Comparison of ENCODE assay signal across 10 mouse cellular contexts in the genomic region with DNA sequence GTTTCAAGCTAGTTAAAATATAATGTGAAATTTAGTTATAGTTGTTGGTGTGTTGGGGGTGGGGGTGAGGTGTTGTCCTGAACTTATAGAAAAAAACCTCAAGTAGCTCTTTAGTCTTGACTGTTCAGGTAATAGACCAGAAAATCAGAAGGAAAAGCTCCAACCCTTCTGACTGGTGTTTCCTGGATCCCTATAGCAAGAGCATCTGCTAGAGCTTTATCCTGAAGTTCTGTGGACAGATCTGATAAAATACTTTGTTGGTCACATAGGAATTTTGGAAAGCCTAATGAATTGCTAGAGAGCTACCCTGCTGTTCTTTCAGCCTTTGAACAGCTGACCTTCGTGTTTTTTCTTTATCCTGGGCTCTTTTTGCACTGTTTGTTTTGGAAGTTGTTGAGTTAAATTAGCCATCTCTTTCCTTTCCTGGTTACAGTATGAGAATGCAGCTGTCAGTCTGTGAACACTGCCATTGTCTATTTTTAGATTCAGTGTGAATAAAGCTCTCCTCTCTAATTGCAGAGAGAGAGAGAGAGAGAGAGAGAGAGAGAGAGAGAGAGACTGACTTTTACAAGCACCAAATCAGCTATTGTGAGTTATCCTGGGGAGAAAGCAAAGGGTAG. TPM values are rescaled to one million over a fixed set of nuclear protein-coding genes. Genes with fewer than 3 reads are reported as not detected.
A peak's percentile ranks its signal among the peaks of the same experiment; 100 is the strongest.
DNase-seq lines count a peak whose midpoint lies in the region; ATAC-seq and TF ChIP-seq lines count a peak whose summit lies in the region.
"Had no signal": no experiment of that assay in that cellular context is flagged by ENCODE, and none has a peak within 500 bp of the region (broad histone marks: within the 10 kb centered on the region; RNA-seq: fewer than 3 reads in every experiment).

No protein-coding gene starts in this region.

- no peaks in the 10 kb centered on the region for H3K27me3 ChIP-seq in kidney, postnatal 0 days (ENCODE audit: insufficient read depth, low read length)
- no peaks in the 10 kb centered on the region for H3K27me3 ChIP-seq in heart, embryonic 13.5 days (replicated peaks)
- no peaks in the 10 kb centered on the region for H3K27me3 ChIP-seq in midbrain, postnatal 0 days (ENCODE audit: insufficient read depth, low read length)
- H3K27me3 ChIP-seq: megakaryocyte, embryonic 14.5 days had no signal

- H3K27ac ChIP-seq in kidney, postnatal 0 days, result no peak overlapping the region
- peak overlapping the region; percentile 59 for H3K27ac ChIP-seq in cortical plate, adult 2 months (ENCODE audit: insufficient read depth, low read length)
- H3K27ac ChIP-seq in heart, embryonic 13.5 days (replicated peaks), result peak overlapping the region; percentile 89
- peak overlapping the region; percentile 57; the same call in 1 of the 2 replicates for H3K27ac ChIP-seq in midbrain, postnatal 0 days (ENCODE audit: low read depth, low read length)

- no peaks in the 10 kb centered on the region for H3K36me3 ChIP-seq in kidney, postnatal 0 days (ENCODE audit: insufficient read depth, low read length)
- peaks cover 6% of the 10 kb centered on the region; the same call in 1 of the 2 replicates for H3K36me3 ChIP-seq in heart, embryonic 13.5 days
- H3K36me3 ChIP-seq in midbrain, postnatal 0 days (ENCODE audit: insufficient read depth, low read length), result no peaks in the 10 kb centered on the region

- no peak overlapping the region for H3K4me3 ChIP-seq in kidney, postnatal 0 days (replicated peaks; ENCODE audit: low read depth, low read length)
- H3K4me3 ChIP-seq in cortical plate, adult 2 months (ENCODE audit: insufficient read depth, low read length), result no peak overlapping the region
- no peak overlapping the region for H3K4me3 ChIP-seq in heart, embryonic 13.5 days
- H3K4me3 ChIP-seq in midbrain, postnatal 0 days (ENCODE audit: low read depth, low read length), result no peak overlapping the region

- WGBS in kidney, postnatal 0 days, result 17% methylated on average over 1 of the region's 1 CpGs
- 3% methylated on average over 1 of the region's 1 CpGs for WGBS in heart, embryonic 13.5 days
- 2% methylated on average over 1 of the region's 1 CpGs for WGBS in midbrain, postnatal 0 days

- H3K4me2 ChIP-seq in kidney, postnatal 0 days (ENCODE audit: low read length), result no peak overlapping the region
- peak overlapping the region; percentile 55 for H3K4me2 ChIP-seq in heart, embryonic 13.5 days
- H3K4me2 ChIP-seq in midbrain, postnatal 0 days (ENCODE audit: low read depth, low read length, poor library complexity, severe bottlenecking), result no peak overlapping the region

- H3K9ac ChIP-seq in kidney, postnatal 0 days (ENCODE audit: low read depth, low read length), result no peak overlapping the region
- peak overlapping the region; percentile 62; the same call in 1 of the 2 replicates for H3K9ac ChIP-seq in heart, embryonic 13.5 days
- no peak overlapping the region for H3K9ac ChIP-seq in midbrain, postnatal 0 days (replicated peaks; ENCODE audit: low read length, poor library complexity, severe bottlenecking)

- H3K9me3 ChIP-seq in kidney, postnatal 0 days (replicated peaks; ENCODE audit: low read length), result no peaks in the 10 kb centered on the region
- no peaks in the 10 kb centered on the region for H3K9me3 ChIP-seq in heart, embryonic 13.5 days
- no peaks in the 10 kb centered on the region for H3K9me3 ChIP-seq in midbrain, postnatal 0 days (ENCODE audit: low read length)
- H3K9me3 ChIP-seq: megakaryocyte, embryonic 14.5 days had no signal

- no peak for ATAC-seq in kidney, postnatal 0 days (replicated peaks; ENCODE audit: low FRiP score, low read depth)
- ATAC-seq in heart, embryonic 13.5 days (ENCODE audit: extremely low read depth, insufficient number of reproducible peaks, low FRiP score, low TSS enrichment), result no peak
- ATAC-seq in midbrain, postnatal 0 days (ENCODE audit: low FRiP score), result peak; percentile 19; the same call in 1 of the 2 replicates
- no peak for ATAC-seq in monocyte, adult 5-6 weeks (replicated peaks; ENCODE audit: insufficient number of reproducible peaks, low FRiP score, low TSS enrichment, poor library complexity, severe bottlenecking)

- DNase-seq in kidney, postnatal 0 days (ENCODE audit: low spot score), result peak; percentile 70
- no peak for DNase-seq in kidney, postnatal 4 days
- peak; percentile 39 for DNase-seq in midbrain, postnatal 0 days (ENCODE audit: low spot score)
- DNase-seq in gastrocnemius, postnatal 14 days, result no peak
- DNase-seq in urinary bladder, adult 2 months (ENCODE audit: low spot score), result no peak

- no peak for TF ChIP-seq CTCF in kidney, postnatal 0 days (IDR thresholded peaks at IDR 0.05; ENCODE audit: low read depth)
- no peak for TF ChIP-seq CTCF in cortical plate, adult 2 months (IDR thresholded peaks at IDR 0.05; ENCODE audit: extremely low read depth, insufficient read depth, low read length)
- no peak for TF ChIP-seq CTCF in midbrain, postnatal 0 days (IDR thresholded peaks at IDR 0.05)

- no peak for TF ChIP-seq POLR2A in cortical plate, adult 2 months (IDR thresholded peaks at IDR 0.05; ENCODE audit: extremely low read depth, insufficient read depth, low read length)

- intact Hi-C loops in gastrocnemius, postnatal 14 days (cut with DNase I; ENCODE audit: low total_unique reads), result no loop called here

- H3K4me1 ChIP-seq in kidney, postnatal 0 days (replicated peaks; ENCODE audit: insufficient read depth, low read length), result peaks cover 3% of the 10 kb centered on the region; the same call in 1 of the 2 replicates
- H3K4me1 ChIP-seq in cortical plate, adult 2 months (ENCODE audit: control insufficient read depth, insufficient read depth, low read length), result peaks cover 6% of the 10 kb centered on the region
- peaks cover 59% of the 10 kb centered on the region for H3K4me1 ChIP-seq in heart, embryonic 13.5 days
- peaks cover 4% of the 10 kb centered on the region; the same call in 1 of the 2 replicates for H3K4me1 ChIP-seq in midbrain, postnatal 0 days (ENCODE audit: insufficient read depth, low read length)

RNA-seq across cellular contexts. Expression of a gene that starts 46.4 kb away (rescaled TPM):
- 146 and 160 TPM in 2 replicates for polyA plus RNA-seq in kidney, postnatal 0 days (2015; fragmentation: Nextera tagmentation; extraction: Ambion mirVana)
- 29.7 and 32.2 TPM in 2 replicates for polyA plus RNA-seq in cortical plate, adult 2 months (2012; rRNA removed)
- 131 and 140 TPM in 2 replicates for polyA plus RNA-seq in heart, embryonic 13.5 days (2015; fragmentation: Nextera tagmentation; extraction: Ambion mirVana)
- total RNA-seq in midbrain, postnatal 0 days (2014; rRNA removed), result 40.6 and 61.9 TPM in 2 replicates
- polyA plus RNA-seq in midbrain, postnatal 0 days (2015; fragmentation: Nextera tagmentation; extraction: Ambion mirVana), result 55.7 and 58.9 TPM in 2 replicates
- total RNA-seq in monocyte, adult 5-6 weeks (2017), result 51.2 to 60.4 TPM (median 51.8 TPM) in 3 replicates
- total RNA-seq in gastrocnemius, postnatal 14 days (2021), result 10 to 100 TPM; 25.3 to 30.9 TPM
- polyA plus RNA-seq in urinary bladder, adult 2 months (2012; rRNA removed), result 129 and 132 TPM in 2 replicates
- total RNA-seq: MEL had no signal

Comparison
In these comparisons a context has a peak if more than half of its experiments do, and no peak if none do; other contexts are left out.
1. DNase-seq: peak in kidney, postnatal 0 days (single experiment) and midbrain, postnatal 0 days (single experiment); none in kidney, postnatal 4 days (0 of 2), gastrocnemius, postnatal 14 days (single experiment) and urinary bladder, adult 2 months (single experiment).